Mouse (Mus musculus) erythroblast, adult 5-6 weeks (primary cell): ENCODE measurements around the gene Clec3b. TPM values are rescaled to one million over a fixed set of nuclear protein-coding genes. Genes with fewer than 3 reads are reported as not detected.

Experiments
- ATAC-seq: replicated peaks from 2 replicates; pipeline ENCODE4 v1.8.0; 2016; ENCODE audit warnings: moderate number of reproducible peaks, mild to moderate bottlenecking, moderate TSS enrichment, inconsistent platforms; ENCODE audit not compliant: poor library complexity, low FRiP score, severe bottlenecking
- total RNA-seq, 2 experiments: library from RNA; stranded (forward) in 1 of 2; stranded (reverse) in 1 of 2; fragments of 150-400 nt in 1 of 2; fragments of 200-764, 138-1000 nt in 1 of 2; gene quantifications; 2 replicates each; pipeline versions ENCODE4 v1.2.3 to v1.2.4; 2015 to 2017; ENCODE audit warnings: low replicate concordance in 2 of 2

The Clec3b gene
- total RNA-seq, 2 experiments from 2014 or later, result not detected

- ATAC-seq, result no peak
Measured at GRCm38 (mm10) chr9:123206526-123206925, 55.8 kb downstream of the Clec3b start.

GRCm38 (mm10) chr9:123206948-123207347, 56.2 kb downstream of the Clec3b start:
- no peak for ATAC-seq

Other genes with a start within 250 kb of the Clec3b start
- gene Zfp105, start 227.9 kb upstream of the Clec3b start, total RNA-seq (2015; ENCODE audit: low replicate concordance), result 1.9 TPM in 1 of 2 replicates, not detected in the other
- gene Zfp105, start 227.9 kb upstream of the Clec3b start, total RNA-seq (2017; ENCODE audit: low replicate concordance), result 1.8 TPM in 1 of 2 replicates, not detected in the other
- 22.9 and 32.4 TPM in 2 replicates for gene 1110059G10Rik, start 199.9 kb upstream of the Clec3b start, total RNA-seq (2015; ENCODE audit: low replicate concordance)
- 5.8 and 18.7 TPM in 2 replicates for gene 1110059G10Rik, start 199.9 kb upstream of the Clec3b start, total RNA-seq (2017; ENCODE audit: low replicate concordance)
- gene Kif15, start 199.9 kb upstream of the Clec3b start, total RNA-seq (2015; ENCODE audit: low replicate concordance), result 43.4 and 70.8 TPM in 2 replicates
- 118 and 133 TPM in 2 replicates for gene Kif15, start 199.9 kb upstream of the Clec3b start, total RNA-seq (2017; ENCODE audit: low replicate concordance)
- 2.5 and 5.4 TPM in 2 replicates for gene Tmem42, start 129.6 kb upstream of the Clec3b start, total RNA-seq (2015; ENCODE audit: low replicate concordance)
- 1.1 and 1.3 TPM in 2 replicates for gene Tmem42, start 129.6 kb upstream of the Clec3b start, total RNA-seq (2017; ENCODE audit: low replicate concordance)
- not detected in 2 replicates for gene Tgm4, start 116.2 kb upstream of the Clec3b start, total RNA-seq (2015; ENCODE audit: low replicate concordance)
- gene Tgm4, start 116.2 kb upstream of the Clec3b start, total RNA-seq (2017; ENCODE audit: low replicate concordance), result not detected in 2 replicates
- 11.7 and 24.9 TPM in 2 replicates for gene Zdhhc3, start 37.7 kb upstream of the Clec3b start, total RNA-seq (2015; ENCODE audit: low replicate concordance)
- 8.4 and 15.1 TPM in 2 replicates for gene Zdhhc3, start 37.7 kb upstream of the Clec3b start, total RNA-seq (2017; ENCODE audit: low replicate concordance)
- 6.5 and 12.3 TPM in 2 replicates for gene Exosc7, start 37.7 kb upstream of the Clec3b start, total RNA-seq (2015; ENCODE audit: low replicate concordance)
- 12.9 and 24.5 TPM in 2 replicates for gene Exosc7, start 37.7 kb upstream of the Clec3b start, total RNA-seq (2017; ENCODE audit: low replicate concordance)
- not detected in 2 replicates for gene Cdcp1, start 65.1 kb downstream of the Clec3b start, total RNA-seq (2015; ENCODE audit: low replicate concordance)
- not detected in 2 replicates for gene Cdcp1, start 65.1 kb downstream of the Clec3b start, total RNA-seq (2017; ENCODE audit: low replicate concordance)
- 1.3 TPM in 1 of 2 replicates, not detected in the other for gene Tmem158, start 109.8 kb downstream of the Clec3b start, total RNA-seq (2015; ENCODE audit: low replicate concordance)
- gene Tmem158, start 109.8 kb downstream of the Clec3b start, total RNA-seq (2017; ENCODE audit: low replicate concordance), result not detected in 2 replicates
- gene Lars2, start 216.0 kb downstream of the Clec3b start, total RNA-seq (2015; ENCODE audit: low replicate concordance), result 2,544 and 3,040 TPM in 2 replicates
- gene Lars2, start 216.0 kb downstream of the Clec3b start, total RNA-seq (2017; ENCODE audit: low replicate concordance), result 52.1 and 815 TPM in 2 replicates